Mouse (Mus musculus) heart, adult 2 months (tissue): ENCODE data around the gene Pde4b. TPM values are rescaled to one million over a fixed set of nuclear protein-coding genes. Genes with fewer than 3 reads are reported as not detected.
A peak's percentile ranks its signal among the peaks of the same experiment; 100 is the strongest.

Experiments used
- DNase-seq, 2 experiments: peaks; one replicate each; pipeline ENCODE4 v3.0.0; 2021
- H3K27ac ChIP-seq: fragments of 200-600 bp; 2 replicates; pipeline ENCODE4 v1.8.1; 2022
- H3K27me3 ChIP-seq: fragments of 200-500 bp; 2 replicates; pipeline ENCODE4 v1.6.1; 2012; ENCODE audit warnings: mild to moderate bottlenecking, low read length, inconsistent platforms, mixed read lengths; ENCODE audit not compliant: control insufficient read depth, insufficient read depth
- H3K36me3 ChIP-seq: fragments of 200-500 bp; 2 replicates; pipeline ENCODE4 v1.6.1; 2012; ENCODE audit warnings: low read length, inconsistent platforms; ENCODE audit not compliant: control insufficient read depth, insufficient read depth
- H3K4me1 ChIP-seq: fragments of 200-500 bp; 2 replicates; pipeline ENCODE4 v1.6.1; 2011; ENCODE audit warnings: low read length; ENCODE audit not compliant: control insufficient read depth, insufficient read depth
- H3K4me3 ChIP-seq: fragments of 200-600 bp; 2 replicates; pipeline ENCODE4 v1.8.1; 2022
- H3K79me2 ChIP-seq: fragments of 200-500 bp; replicated peaks from 2 replicates; pipeline ENCODE4 v1.6.1; 2012; ENCODE audit warnings: mild to moderate bottlenecking, inconsistent platforms, low read length, moderate library complexity, mixed read lengths; ENCODE audit not compliant: control insufficient read depth, insufficient read depth
- H3K9ac ChIP-seq: fragments of 200-500 bp; 2 replicates; pipeline ENCODE4 v1.6.1; 2012; ENCODE audit warnings: low read depth, mild to moderate bottlenecking, control low read depth, inconsistent platforms, low read length, mixed read lengths
- CTCF ChIP-seq: fragments of 200-600 bp; IDR thresholded peaks from 2 replicates; pipeline ENCODE4 v1.8.1; 2022; ENCODE audit warnings: antibody characterized with exemption, mild to moderate bottlenecking, moderate library complexity
- EP300 ChIP-seq: fragments of 200-500 bp; IDR thresholded peaks from 2 replicates; pipeline ENCODE4 v1.6.1; 2011; ENCODE audit warnings: low read depth, low read length, control low read depth; ENCODE audit not compliant: insufficient read depth
- POLR2A ChIP-seq: fragments of 200-500 bp; IDR thresholded peaks from 2 replicates; pipeline ENCODE4 v1.6.1; 2011; ENCODE audit warnings: mild to moderate bottlenecking, low read depth, low read length, control low read depth; ENCODE audit not compliant: insufficient read depth
- WGBS: fragments of 180-500 bp; shearing (Covaris S2); methylation state at CpG from one replicate; pipeline ENCODE4 v1.1.7; 2018; 5-methylcytosine and 5-hydroxymethylcytosine counted together
- intact Hi-C: fragments of 180-260 bp; cut with DNase I; formaldehyde crosslinking; loops from one replicate; pipeline ENCODE4 v1.15.1; 2025
- polyA plus RNA-seq: library from polyadenylated mRNA; depleted of rRNA; stranded (reverse); fragments of >200 nt; gene quantifications from 2 replicates; pipeline ENCODE4 v1.2.3, GENCODE M21; 2012
- total RNA-seq, 2 experiments: library from RNA; stranded (reverse); gene quantifications; 2 replicates each; pipeline ENCODE4 v1.2.3; 2021

Gene Pde4b
- total and polyA plus RNA-seq, 3 experiments: 16.3 to 29.4 (median 28.2) TPM

- H3K4me3 ChIP-seq: no peak overlapping the region
- 65% methylated on average over 4 of the region's 4 CpGs for whole genome bisulfite sequencing
- H3K9ac ChIP-seq: no peak overlapping the region
- no peak for TF ChIP-seq POLR2A
- no peak for TF ChIP-seq EP300
- TF ChIP-seq CTCF: no peak
- H3K27ac ChIP-seq: no peak overlapping the region
- DNase-seq: no peak
- no peaks in the 10 kb centered on the region; the same call in 1 of the 2 replicates for H3K36me3 ChIP-seq
- intact Hi-C loops: no loop called here
- no peaks in the 10 kb centered on the region for H3K27me3 ChIP-seq
- peaks cover 2% of the 10 kb centered on the region; the same call in 1 of the 2 replicates for H3K4me1 ChIP-seq
- H3K79me2 ChIP-seq: no peaks in the 10 kb centered on the region; the same call in 1 of the 2 replicates
Measured at GRCm38 (mm10) chr4:102545226-102545625, 457.9 kb downstream of the Pde4b start.

DNA sequence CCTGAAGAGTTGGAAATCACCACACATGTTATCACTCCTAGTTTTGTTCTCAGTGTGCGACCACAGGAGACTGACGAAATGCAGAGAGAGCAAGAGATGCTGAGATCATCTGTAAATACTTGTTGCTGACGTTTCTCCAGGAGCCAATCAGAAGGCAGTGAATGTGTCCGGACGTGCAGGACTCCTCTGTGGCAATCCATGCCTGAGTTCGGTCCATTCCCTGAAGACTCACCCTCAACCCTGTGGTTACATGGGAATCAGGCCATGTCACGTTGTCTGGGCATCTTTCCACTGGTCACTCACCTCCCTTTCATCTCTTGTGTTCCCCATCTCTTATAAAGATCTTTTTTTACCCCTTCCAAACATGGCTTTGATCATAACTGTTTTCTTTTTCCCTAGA is 468.2 kb downstream of the Pde4b start:
- intact Hi-C loops: no loop called here
- TF ChIP-seq EP300 (no peak), POLR2A (no peak), CTCF (no peak)
- peaks cover 7% of the 10 kb centered on the region for H3K4me1 ChIP-seq
- WGBS: 66% methylated on average over 7 of the region's 7 CpGs
- no peak for DNase-seq
- H3K27me3 ChIP-seq: no peaks in the 10 kb centered on the region
- peaks cover 2% of the 10 kb centered on the region; the same call in 1 of the 2 replicates for H3K36me3 ChIP-seq
- no peak overlapping the region for H3K4me3 ChIP-seq
- H3K9ac ChIP-seq: no peak overlapping the region
- no peaks in the 10 kb centered on the region for H3K79me2 ChIP-seq
- H3K27ac ChIP-seq: no peak overlapping the region

GRCm38 (mm10) chr4:102557006-102557405 is 469.7 kb downstream of the Pde4b start:
- DNase-seq: no peak
- Histone ChIP-seq H3K9ac (no peak overlapping the region), H3K4me3 (no peak overlapping the region), H3K27ac (peak overlapping the region; percentile 84; the same call in 1 of the 2 replicates), H3K36me3 (peaks cover 2% of the 10 kb centered on the region; the same call in 1 of the 2 replicates), H3K4me1 (peaks cover 5% of the 10 kb centered on the region), H3K27me3 (no peaks in the 10 kb centered on the region), H3K79me2 (no peaks in the 10 kb centered on the region)
- WGBS: 53% methylated on average over 2 of the region's 2 CpGs
- intact Hi-C loops: no loop called here
- TF ChIP-seq POLR2A (no peak), CTCF (no peak), EP300 (no peak)

DNA sequence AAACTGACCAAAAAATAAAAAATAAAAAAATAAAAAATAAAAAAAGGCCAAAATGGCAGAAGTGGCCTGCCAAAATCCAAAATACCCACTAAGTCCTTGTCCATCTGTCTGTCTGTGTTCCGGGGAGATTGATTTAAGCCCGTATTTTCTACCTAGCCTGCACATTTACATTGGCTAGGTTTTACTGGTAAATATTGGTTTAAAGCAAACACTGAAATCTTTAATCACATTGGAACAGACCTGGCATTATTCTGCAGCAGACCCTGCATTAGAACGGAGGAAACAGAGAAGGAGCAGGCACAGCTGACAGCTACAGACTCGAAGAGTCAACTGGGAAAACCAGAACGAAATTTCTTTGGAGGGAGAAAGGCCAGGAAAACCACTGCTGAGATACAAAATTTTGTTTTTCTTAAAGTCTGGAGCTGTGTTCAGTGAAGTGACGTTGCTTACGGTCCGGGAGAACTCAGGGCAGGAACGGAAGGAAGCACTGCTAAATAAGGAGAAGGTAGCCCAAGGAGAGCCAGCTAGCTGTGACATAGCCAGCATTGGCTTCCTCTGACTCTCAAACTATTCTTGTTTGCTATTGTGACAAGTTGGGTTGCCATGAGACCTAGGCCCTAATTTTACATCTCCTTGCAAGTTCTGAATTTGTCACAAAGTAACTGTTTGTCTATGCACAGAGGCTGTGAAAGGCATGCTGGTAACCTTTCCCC is 470.3 kb downstream of the Pde4b start:
- H3K79me2 ChIP-seq: no peaks in the 10 kb centered on the region
- intact Hi-C loops: no loop called here
- 27% methylated on average over 9 of the region's 9 CpGs for WGBS
- peak overlapping the region; percentile 8; the same call in 1 of the 2 replicates for H3K9ac ChIP-seq
- H3K4me1 ChIP-seq: peaks cover 5% of the 10 kb centered on the region
- no peak for TF ChIP-seq POLR2A
- no peak for TF ChIP-seq EP300
- no peak for TF ChIP-seq CTCF
- H3K27me3 ChIP-seq: no peaks in the 10 kb centered on the region
- H3K4me3 ChIP-seq: peak overlapping the region; percentile 25; the same call in 1 of the 2 replicates
- peak overlapping the region; percentile 84 for H3K27ac ChIP-seq
- DNase-seq: peak in 1 of 2 experiments; percentile 54
- peaks cover 2% of the 10 kb centered on the region; the same call in 1 of the 2 replicates for H3K36me3 ChIP-seq

GRCm38 (mm10) chr4:102558328-102558727 is 471.0 kb downstream of the Pde4b start:
- H3K4me1 ChIP-seq: peaks cover 5% of the 10 kb centered on the region
- intact Hi-C loops: no loop called here
- no peak overlapping the region for H3K9ac ChIP-seq
- WGBS: 39% methylated on average over 3 of the region's 3 CpGs
- no peaks in the 10 kb centered on the region for H3K27me3 ChIP-seq
- H3K4me3 ChIP-seq: no peak overlapping the region
- H3K36me3 ChIP-seq: peaks cover 2% of the 10 kb centered on the region; the same call in 1 of the 2 replicates
- TF ChIP-seq CTCF (no peak), POLR2A (no peak), EP300 (no peak)
- peak overlapping the region; percentile 84 for H3K27ac ChIP-seq
- H3K79me2 ChIP-seq: no peaks in the 10 kb centered on the region
- DNase-seq: no peak

DNA sequence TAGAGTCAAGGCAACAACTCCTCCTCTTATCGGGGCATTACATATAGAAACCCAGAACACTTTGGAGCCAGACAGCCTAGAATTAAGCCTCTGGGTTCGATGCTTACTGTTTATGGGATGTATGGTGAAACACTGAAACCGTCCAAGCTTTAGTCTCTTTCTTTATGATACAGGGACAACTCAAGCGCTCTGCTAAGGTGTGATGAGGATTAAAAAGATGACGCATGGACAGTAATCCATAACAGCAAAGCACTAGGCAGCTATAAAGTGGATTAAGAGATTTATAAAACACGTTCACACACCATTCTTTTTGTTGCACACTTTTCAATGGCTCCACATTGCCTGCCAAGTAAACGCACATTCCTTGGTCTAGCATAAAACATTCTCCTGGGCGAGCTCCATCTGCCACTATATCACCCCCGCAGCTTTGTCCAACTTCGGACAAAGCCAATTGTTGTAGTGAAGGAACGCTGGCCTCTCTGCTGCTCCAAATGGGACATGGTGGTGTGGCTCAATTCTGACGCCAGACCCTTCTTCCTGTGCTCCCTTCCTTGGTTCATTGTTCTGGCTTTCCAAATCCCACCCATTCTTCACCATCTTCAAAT is 473.4 kb downstream of the Pde4b start:
- no peak overlapping the region for H3K27ac ChIP-seq
- TF ChIP-seq CTCF: no peak
- no peak for TF ChIP-seq EP300
- no peak for TF ChIP-seq POLR2A
- WGBS: 74% methylated on average over 12 of the region's 12 CpGs
- H3K4me3 ChIP-seq: no peak overlapping the region
- intact Hi-C loops: no loop called here
- H3K36me3 ChIP-seq: peaks cover 2% of the 10 kb centered on the region; the same call in 1 of the 2 replicates
- no peaks in the 10 kb centered on the region for H3K27me3 ChIP-seq
- H3K79me2 ChIP-seq: no peaks in the 10 kb centered on the region
- H3K4me1 ChIP-seq: peaks cover 3% of the 10 kb centered on the region
- H3K9ac ChIP-seq: no peak overlapping the region
- no peak for DNase-seq
